Mouse (Mus musculus): Measurements from ENCODE around the gene Gpa33.

DNA sequence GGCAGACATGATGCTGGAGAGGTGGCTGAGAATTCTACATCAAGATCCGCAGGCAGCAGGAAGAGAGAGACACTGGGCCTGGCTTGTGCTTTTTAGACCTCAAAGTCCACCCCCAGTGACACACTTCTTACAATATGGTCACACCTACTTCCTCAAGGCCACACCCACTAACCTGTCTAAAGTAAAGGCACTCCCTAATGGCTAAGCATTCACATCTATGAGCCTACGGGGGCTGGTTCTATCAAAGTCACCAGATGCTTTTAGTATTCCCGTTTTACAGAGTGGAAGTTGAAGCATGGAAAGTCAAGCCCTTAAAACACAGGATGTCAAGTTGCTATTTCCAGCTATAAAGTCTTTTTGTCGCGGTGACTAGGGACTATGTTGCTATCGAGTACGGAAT, 38.0 kb downstream of the Gpa33 start:
- no peak for TF ChIP-seq CTCF (IDR thresholded peaks at IDR 0.05; ENCODE audit: borderline replicate concordance, extremely low read depth, insufficient read depth, insufficient read length)
- no peak for TF ChIP-seq POLR2A (IDR thresholded peaks at IDR 0.05; ENCODE audit: borderline replicate concordance, extremely low read depth, insufficient read depth, insufficient read length, poor library complexity, severe bottlenecking)
